8 mouse cellular contexts compared by ENCODE assay signal in the genomic region with DNA sequence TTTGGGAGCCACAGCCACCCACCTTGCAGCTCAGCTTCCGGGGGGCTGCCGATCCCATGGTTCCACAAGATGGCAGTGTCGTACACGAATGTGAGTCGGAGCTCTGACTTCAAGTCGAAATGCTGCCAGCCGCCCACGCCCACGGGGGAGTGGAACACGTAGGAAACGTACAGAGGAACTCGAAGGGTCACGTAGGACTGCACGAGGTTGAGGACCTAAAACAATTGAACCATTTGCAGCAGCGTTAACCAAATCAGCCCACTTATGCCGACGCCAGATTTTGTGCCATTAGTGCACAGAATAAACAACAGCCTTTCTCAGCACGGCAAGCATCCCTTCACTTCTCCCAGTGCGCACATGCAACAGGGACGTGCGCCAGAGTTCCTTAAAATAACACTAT. TPM values are rescaled to one million over a fixed set of nuclear protein-coding genes. Genes with fewer than 3 reads are reported as not detected.
DNase-seq lines count a peak whose midpoint lies in the region; TF ChIP-seq lines count a peak whose summit lies in the region.

No protein-coding gene starts in this region.

- H3K4me1 ChIP-seq in cortical plate, adult 2 months (ENCODE audit: control insufficient read depth, insufficient read depth, low read length): no peaks in the 10 kb centered on the region

- TF ChIP-seq POLR2A in cortical plate, adult 2 months (IDR thresholded peaks at IDR 0.05; ENCODE audit: extremely low read depth, insufficient read depth, low read length): no peak

- peak overlapping the region; percentile 30 for H3K4me3 ChIP-seq in cortical plate, adult 2 months (ENCODE audit: insufficient read depth, low read length)
- peak overlapping the region; percentile 52 for H3K4me3 ChIP-seq in left cerebral cortex, adult 2 months

- TF ChIP-seq CTCF in cortical plate, adult 2 months (IDR thresholded peaks at IDR 0.05; ENCODE audit: extremely low read depth, insufficient read depth, low read length): peak; percentile 66
- TF ChIP-seq CTCF in left cerebral cortex, adult 2 months (IDR thresholded peaks at IDR 0.05): peak; percentile 79

- H3K27ac ChIP-seq in cortical plate, adult 2 months (ENCODE audit: insufficient read depth, low read length): no peak overlapping the region
- no peak overlapping the region for H3K27ac ChIP-seq in left cerebral cortex, adult 2 months

- DNase-seq in adrenal gland, adult (ENCODE audit: inconsistent age in 2 of 2, low spot score in 1 of 2): peak; percentile 40 to 81
- DNase-seq in gastrocnemius, postnatal 14 days: peak; percentile 77
- peak; percentile 35 for DNase-seq in hindlimb bud, embryonic 11.5 days (ENCODE audit: extremely low spot score, low read depth, low spot score)
- peak; percentile 86 to 87 for DNase-seq in left cerebral cortex, adult 2 months (ENCODE audit: extremely low spot score in 1 of 2, low spot score in 2 of 2)
- DNase-seq in lung, postnatal 4 days: peak; percentile 71 to 78
- DNase-seq in right cerebral cortex, postnatal 14 days: peak; percentile 93
- peak; percentile 62 to 85 for DNase-seq in urinary bladder, postnatal 4 days (ENCODE audit: low spot score in 2 of 2)

- intact Hi-C loops in gastrocnemius, postnatal 14 days (cut with DNase I; ENCODE audit: low total_unique reads): loop anchor here (5.0 kb wide), 1 partner anchor 202 kb away; no protein-coding TSS in a partner anchor
- intact Hi-C loops in left cerebral cortex, adult 2 months (cut with DNase I): loop anchor here (1.0 to 10.0 kb wide), 5 partner anchors 133 to 1149 kb away; a partner anchor contains a TSS

RNA-seq across cellular contexts. Expression of a gene that starts 37.3 kb away (rescaled TPM):
- polyA plus RNA-seq in cortical plate, adult 2 months (2012; rRNA removed): 0.21 and 0.35 TPM in 2 replicates
- not detected for total RNA-seq in gastrocnemius, postnatal 14 days (2021)
- total RNA-seq in left cerebral cortex, adult 2 months (2021): not detected

Comparison
In these comparisons a context has a peak if more than half of its experiments do, and no peak if none do; other contexts are left out.
1. DNase-seq: peak in every context shown above with its lines; median percentile 93 in right cerebral cortex, postnatal 14 days; 86 in left cerebral cortex, adult 2 months; 77 in gastrocnemius, postnatal 14 days; 74 in lung, postnatal 4 days; 74 in urinary bladder, postnatal 4 days; 60 in adrenal gland, adult; 35 in hindlimb bud, embryonic 11.5 days.